Mouse (Mus musculus) forebrain, embryonic 14.5 days (tissue): Measurements from ENCODE around the gene Tex101. TPM values are rescaled to one million over a fixed set of nuclear protein-coding genes. Genes with fewer than 3 reads are reported as not detected.
"Not testable (repeated sequence)": the region's sequence is repeated elsewhere in the genome, so short reads cannot be mapped to it uniquely, and the experiment has no call there.

Experiments used
- ATAC-seq: fragments of 200-750 bp; cut with Nextera tagmentation; 2 replicates; pipeline ENCODE4 v1.8.0; 2017; ENCODE audit warnings: mild to moderate bottlenecking, moderate library complexity
- DNase-seq: peaks from one replicate; pipeline ENCODE4 v3.0.0-alpha.2; 2015; ENCODE audit warnings: low spot score
- H3K27ac ChIP-seq: fragments of 300-500 bp; sonication (generic); 2 replicates; pipeline ENCODE4 v1.5.1; 2014; ENCODE audit warnings: low read depth, mild to moderate bottlenecking, control low read depth, low read length, moderate library complexity
- H3K27me3 ChIP-seq: fragments of 300-500 bp; sonication (generic); replicated peaks from 2 replicates; pipeline ENCODE4 v1.6.1; 2014; ENCODE audit warnings: low read length, control low read depth, mixed read lengths; ENCODE audit not compliant: control insufficient read depth, insufficient read depth
- H3K36me3 ChIP-seq: fragments of 300-500 bp; sonication (generic); 2 replicates; pipeline ENCODE4 v1.6.1; 2014; ENCODE audit warnings: low read length, control low read depth; ENCODE audit not compliant: control insufficient read depth, insufficient read depth
- H3K4me1 ChIP-seq: fragments of 300-500 bp; sonication (generic); 2 replicates; pipeline ENCODE4 v1.6.1; 2014; ENCODE audit warnings: antibody characterized with exemption, low read length, control low read depth; ENCODE audit not compliant: control insufficient read depth, insufficient read depth
- H3K4me2 ChIP-seq: fragments of 300-500 bp; sonication (generic); 2 replicates; pipeline ENCODE4 v1.6.1; 2014; ENCODE audit warnings: mild to moderate bottlenecking, control low read depth, low read length
- H3K4me3 ChIP-seq: fragments of 300-500 bp; sonication (generic); 2 replicates; pipeline ENCODE4 v1.5.1; 2014; ENCODE audit warnings: low read depth, low read length, control low read depth
- H3K9ac ChIP-seq: fragments of 300-500 bp; sonication (generic); 2 replicates; pipeline ENCODE4 v1.6.1; 2014; ENCODE audit warnings: mild to moderate bottlenecking, low read length, control low read depth, moderate library complexity
- H3K9me3 ChIP-seq: fragments of 300-500 bp; sonication (generic); replicated peaks from 2 replicates; pipeline ENCODE4 v1.6.1; 2016; ENCODE audit warnings: low read length, control low read depth, mixed read lengths; ENCODE audit not compliant: control insufficient read depth
- WGBS: fragments of 180-500 bp; shearing (Covaris S2); extraction: QIAGEN DNeasy Blood & Tissue Kit; methylation state at CpG from one replicate; pipeline ENCODE4 v1.1.7; 2014; 5-methylcytosine and 5-hydroxymethylcytosine counted together
- polyA plus RNA-seq: library from polyadenylated mRNA; unstranded; fragments of >200 nt; fragmentation: Nextera tagmentation; extraction: Ambion mirVana; gene quantifications from 2 replicates; pipeline ENCODE4 v1.2.1, GENCODE M21; 2014

Tex101 gene
- polyA plus RNA-seq, result not detected in 2 replicates

DNA sequence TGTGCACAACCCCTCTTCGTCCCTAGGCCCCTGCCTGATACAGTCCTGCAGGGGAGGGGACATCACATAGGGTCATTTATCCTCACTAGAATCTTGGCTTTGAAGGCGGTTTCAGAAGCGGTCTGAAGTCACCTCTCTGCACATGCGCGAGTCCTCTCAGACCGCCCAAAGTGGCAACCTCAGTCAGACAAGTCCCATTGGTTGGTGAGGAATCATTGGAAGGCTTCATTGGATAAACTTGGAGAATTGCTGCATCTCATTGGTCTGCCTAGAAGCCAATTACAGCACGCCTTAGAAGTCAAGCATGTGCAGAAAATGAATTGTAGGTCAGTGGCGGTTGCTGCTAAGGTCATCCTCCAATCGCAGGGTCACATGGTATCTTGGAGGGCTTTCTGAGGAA is at the start of gene Tex101:
Gene Tex101 (minus strand): TSS at position 101 of the 400 bp plus-strand sequence.
- no peaks in the 10 kb centered on the region for H3K9me3 ChIP-seq
- no peaks in the 10 kb centered on the region for H3K4me1 ChIP-seq
- no peak within 1 kb of the TSS for H3K4me3 ChIP-seq
- 94% methylated on average over 9 of the region's 9 CpGs for WGBS
- no peaks in the 10 kb centered on the region for H3K27me3 ChIP-seq
- no peaks in the 10 kb centered on the region for H3K36me3 ChIP-seq
- no peak within 1 kb of the TSS for H3K9ac ChIP-seq
- no peak within 1 kb of the TSS for H3K27ac ChIP-seq
- DNase-seq (no peak), ATAC-seq (no peak)
- H3K4me2 ChIP-seq, result no peak within 1 kb of the TSS

DNA sequence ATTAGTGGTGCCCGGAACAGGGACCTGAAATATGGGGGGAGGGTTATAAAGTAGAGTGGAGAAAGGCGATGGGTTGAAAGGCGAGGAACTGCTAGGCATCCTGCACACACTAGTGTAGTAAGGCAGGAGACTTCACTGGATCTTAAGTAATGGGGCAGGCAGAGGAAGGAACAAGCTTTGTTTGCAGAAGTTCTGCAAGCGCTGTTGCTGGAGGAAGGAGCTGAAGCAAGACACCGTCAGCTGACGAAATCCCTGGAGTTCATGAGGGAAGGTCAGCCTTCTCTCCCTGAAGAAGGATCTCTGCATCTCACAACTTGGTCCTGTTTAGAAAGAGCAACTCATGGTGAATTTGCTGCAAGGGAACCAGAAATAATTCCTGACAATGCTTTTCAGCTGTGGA is 38.6 kb upstream of the Tex101 start:
- H3K27ac ChIP-seq, result no peak overlapping the region
- ATAC-seq, result no peak
- WGBS, result 80% methylated on average over 6 of the region's 6 CpGs
- H3K36me3 ChIP-seq, result no peaks in the 10 kb centered on the region
- DNase-seq, result no peak
- H3K4me2 ChIP-seq, result no peak overlapping the region
- no peaks in the 10 kb centered on the region for H3K27me3 ChIP-seq
- no peaks in the 10 kb centered on the region for H3K9me3 ChIP-seq
- H3K4me3 ChIP-seq, result no peak overlapping the region
- H3K9ac ChIP-seq, result no peak overlapping the region
- no peaks in the 10 kb centered on the region for H3K4me1 ChIP-seq

DNA sequence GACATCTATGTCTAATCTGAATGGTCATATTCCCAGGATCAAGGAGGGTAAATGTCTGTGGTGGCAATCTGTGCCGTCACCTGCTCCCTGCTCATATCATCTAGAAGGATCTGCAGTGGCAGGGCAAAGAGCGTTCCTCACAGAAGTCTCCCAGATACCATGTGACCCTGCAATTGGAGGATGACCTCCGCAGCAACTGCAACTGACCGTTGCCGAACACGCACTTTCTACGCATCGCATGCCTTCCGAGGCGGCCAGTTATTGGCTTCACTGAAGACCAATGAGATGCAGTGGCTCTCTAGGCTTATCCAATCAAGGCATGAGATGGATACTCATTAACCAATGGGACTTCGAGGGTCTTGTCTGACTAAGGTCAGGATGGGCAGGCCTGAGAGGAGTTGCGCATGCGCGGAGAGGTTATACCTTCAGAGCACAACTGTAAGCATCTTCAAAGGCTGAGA is 32.4 kb upstream of the Tex101 start, which contains the start of gene BC049730:
Gene BC049730 (plus strand): TSS at position 411 of the 461 bp plus-strand sequence.
- Histone ChIP-seq H3K27ac (no peak within 1 kb of the TSS), H3K9me3 (no peaks in the 10 kb centered on the region), H3K4me1 (no peaks in the 10 kb centered on the region), H3K9ac (no peak within 1 kb of the TSS), H3K4me2 (no peak within 1 kb of the TSS), H3K27me3 (no peaks in the 10 kb centered on the region), H3K36me3 (no peaks in the 10 kb centered on the region), H3K4me3 (no peak within 1 kb of the TSS)
- ATAC-seq (no peak), DNase-seq (no peak)
- WGBS, result 94% methylated on average over 14 of the region's 14 CpGs

DNA sequence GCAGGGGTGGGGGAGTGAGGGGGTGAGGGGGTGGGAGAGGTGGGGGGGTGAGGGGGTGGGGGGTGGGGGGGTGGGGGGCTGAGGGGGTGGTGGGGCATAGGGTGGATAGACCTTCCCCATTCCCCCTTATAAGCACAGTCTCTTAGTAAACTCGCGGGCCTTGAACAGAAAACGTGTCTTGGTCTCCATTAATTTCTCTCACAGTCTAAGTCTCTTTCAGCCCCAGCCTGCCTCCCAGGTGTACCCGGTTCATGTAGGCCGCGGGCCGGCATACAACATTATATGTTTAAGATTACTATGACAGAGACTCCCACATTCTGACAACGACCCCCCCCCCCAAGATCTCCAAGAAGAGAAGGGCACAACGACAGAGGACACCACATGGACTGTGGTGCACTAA is 26.4 kb upstream of the Tex101 start:
- DNase-seq, H3K9me3 ChIP-seq, H3K4me2 ChIP-seq, H3K36me3 ChIP-seq, H3K4me1 ChIP-seq, H3K9ac ChIP-seq, ATAC-seq, H3K4me3 ChIP-seq, H3K27me3 ChIP-seq, H3K27ac ChIP-seq: not testable (repeated sequence)
- 91% methylated on average over 9 of the region's 9 CpGs for WGBS

DNA sequence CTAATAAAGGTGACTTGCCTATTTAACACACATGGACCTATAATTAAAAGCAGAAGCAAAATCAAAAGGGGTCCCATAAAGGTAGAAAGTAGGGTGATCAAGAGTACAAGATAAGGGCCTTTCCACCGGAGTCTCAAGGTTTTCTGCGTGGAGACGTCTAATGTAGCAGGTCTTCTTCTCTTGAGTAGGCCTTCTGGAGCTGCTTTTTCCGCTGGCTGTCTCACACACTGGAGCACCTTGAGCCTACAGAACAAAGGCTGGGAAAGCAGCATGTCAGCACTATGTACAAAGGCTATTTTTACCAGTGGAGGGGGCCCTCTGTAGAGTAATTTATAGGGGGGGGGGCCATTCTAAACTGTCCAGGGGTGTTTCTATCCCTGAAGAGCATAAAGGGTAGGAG is 21.4 kb upstream of the Tex101 start:
- H3K36me3 ChIP-seq, H3K4me1 ChIP-seq, H3K9me3 ChIP-seq, ATAC-seq, H3K4me3 ChIP-seq, H3K27me3 ChIP-seq, H3K9ac ChIP-seq, DNase-seq, H3K27ac ChIP-seq, H3K4me2 ChIP-seq: not testable (repeated sequence)
- 86% methylated on average over 4 of the region's 4 CpGs for WGBS

DNA sequence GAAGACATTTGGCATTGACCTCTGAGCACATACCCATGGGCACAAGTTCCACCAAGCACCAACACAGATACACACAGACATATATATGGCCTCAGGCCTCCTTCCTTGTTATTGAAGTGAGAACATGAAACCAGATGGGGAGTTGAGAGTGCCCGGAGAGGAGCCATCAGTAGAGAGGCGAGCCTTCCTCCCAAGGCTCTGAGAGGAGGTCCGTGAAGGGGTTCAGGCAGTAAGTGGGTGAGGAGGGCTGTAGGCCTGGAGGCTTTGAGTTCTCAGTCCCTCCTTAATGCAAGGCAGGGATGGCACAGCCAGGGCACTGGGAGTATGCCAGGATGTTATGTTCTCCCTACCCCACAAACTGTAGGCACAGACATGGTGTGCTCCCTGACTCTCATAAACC is 16.2 kb upstream of the Tex101 start:
- not testable (repeated sequence) for H3K4me1 ChIP-seq, H3K4me2 ChIP-seq, H3K4me3 ChIP-seq, H3K27me3 ChIP-seq, H3K36me3 ChIP-seq, H3K9ac ChIP-seq, H3K27ac ChIP-seq, H3K9me3 ChIP-seq, ATAC-seq, DNase-seq
- whole genome bisulfite sequencing, result 85% methylated on average over 3 of the region's 3 CpGs

DNA sequence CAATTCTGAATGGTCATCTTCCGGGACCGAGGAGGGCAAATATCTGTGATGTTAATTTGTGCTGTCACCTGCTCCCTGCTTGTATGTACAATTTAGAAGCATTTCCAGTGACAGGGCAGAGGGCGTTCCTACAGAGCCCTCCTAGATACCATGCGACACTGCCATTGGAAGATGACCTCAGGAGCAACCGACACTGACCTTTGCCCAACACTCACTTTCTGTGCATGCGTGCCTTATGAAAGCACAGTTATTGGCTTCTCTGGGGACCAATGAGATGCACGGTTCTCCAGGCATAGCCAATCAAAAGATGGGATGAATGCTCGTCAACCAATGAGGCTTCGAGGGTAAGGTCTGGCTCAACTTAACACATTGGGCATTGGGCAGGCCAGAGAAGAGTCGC is 11.0 kb upstream of the Tex101 start:
- H3K4me3 ChIP-seq, ATAC-seq, DNase-seq, H3K4me2 ChIP-seq, H3K36me3 ChIP-seq, H3K27ac ChIP-seq, H3K4me1 ChIP-seq, H3K27me3 ChIP-seq, H3K9ac ChIP-seq, H3K9me3 ChIP-seq: not testable (repeated sequence)
- 93% methylated on average over 10 of the region's 10 CpGs for WGBS

DNA sequence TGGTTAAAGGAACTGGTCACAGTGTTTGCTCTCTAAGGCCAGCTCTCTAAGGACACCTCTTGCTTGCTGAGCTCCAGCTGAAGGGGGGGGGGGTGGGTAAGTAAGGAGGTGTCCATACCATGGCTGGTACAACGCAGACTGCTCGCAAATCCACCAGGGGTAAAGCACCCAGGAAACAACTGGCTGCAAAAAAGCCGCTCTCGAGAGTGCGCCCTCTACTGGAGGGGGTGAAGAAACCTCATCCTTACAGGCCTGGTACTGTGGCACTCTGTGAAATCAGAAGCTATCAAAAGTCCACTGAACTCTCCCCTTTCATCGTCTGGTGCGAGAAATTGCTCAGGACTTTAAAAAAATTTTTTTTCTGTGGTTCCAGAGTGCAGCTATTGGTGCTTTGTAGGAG is 7.6 kb upstream of the Tex101 start:
- not testable (repeated sequence) for H3K36me3 ChIP-seq, H3K9me3 ChIP-seq, H3K9ac ChIP-seq, H3K4me3 ChIP-seq, H3K4me2 ChIP-seq, H3K4me1 ChIP-seq, H3K27me3 ChIP-seq, H3K27ac ChIP-seq, DNase-seq, ATAC-seq
- 84% methylated on average over 7 of the region's 7 CpGs for WGBS

DNA sequence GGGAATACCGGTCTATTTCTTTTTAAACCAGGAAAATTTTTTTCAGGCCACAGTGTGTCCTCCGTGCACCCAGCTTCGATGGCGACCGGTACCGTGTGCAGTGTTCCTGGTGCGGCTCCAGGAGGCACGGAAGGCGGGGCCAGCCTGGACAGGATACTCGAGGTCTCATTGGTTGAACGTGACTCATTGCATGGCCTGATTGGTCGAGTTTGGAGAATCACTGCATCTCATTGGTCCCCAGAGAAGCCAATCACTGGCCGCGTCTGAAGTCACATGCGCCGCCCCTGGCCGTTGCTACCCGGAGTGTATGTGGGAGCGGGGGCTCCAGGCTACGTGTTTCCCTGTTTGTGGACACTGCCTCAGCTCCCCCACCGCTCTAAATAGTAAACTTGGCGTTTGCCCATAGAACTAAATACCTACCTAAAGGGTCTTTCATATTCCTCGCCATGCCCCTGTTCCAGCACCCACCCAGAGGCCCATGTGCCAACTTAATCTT is 4.5 kb downstream of the Tex101 start:
- Histone ChIP-seq H3K4me2 (no peak overlapping the region), H3K27ac (no peak overlapping the region), H3K9ac (no peak overlapping the region), H3K4me1 (no peaks in the 10 kb centered on the region), H3K36me3 (no peaks in the 10 kb centered on the region), H3K27me3 (no peaks in the 10 kb centered on the region), H3K4me3 (no peak overlapping the region), H3K9me3 (no peaks in the 10 kb centered on the region)
- ATAC-seq, result no peak
- DNase-seq, result no peak
- whole genome bisulfite sequencing, result 94% methylated on average over 23 of the region's 23 CpGs
